ENCODE assay signal across 8 mouse cellular contexts in the genomic region with DNA sequence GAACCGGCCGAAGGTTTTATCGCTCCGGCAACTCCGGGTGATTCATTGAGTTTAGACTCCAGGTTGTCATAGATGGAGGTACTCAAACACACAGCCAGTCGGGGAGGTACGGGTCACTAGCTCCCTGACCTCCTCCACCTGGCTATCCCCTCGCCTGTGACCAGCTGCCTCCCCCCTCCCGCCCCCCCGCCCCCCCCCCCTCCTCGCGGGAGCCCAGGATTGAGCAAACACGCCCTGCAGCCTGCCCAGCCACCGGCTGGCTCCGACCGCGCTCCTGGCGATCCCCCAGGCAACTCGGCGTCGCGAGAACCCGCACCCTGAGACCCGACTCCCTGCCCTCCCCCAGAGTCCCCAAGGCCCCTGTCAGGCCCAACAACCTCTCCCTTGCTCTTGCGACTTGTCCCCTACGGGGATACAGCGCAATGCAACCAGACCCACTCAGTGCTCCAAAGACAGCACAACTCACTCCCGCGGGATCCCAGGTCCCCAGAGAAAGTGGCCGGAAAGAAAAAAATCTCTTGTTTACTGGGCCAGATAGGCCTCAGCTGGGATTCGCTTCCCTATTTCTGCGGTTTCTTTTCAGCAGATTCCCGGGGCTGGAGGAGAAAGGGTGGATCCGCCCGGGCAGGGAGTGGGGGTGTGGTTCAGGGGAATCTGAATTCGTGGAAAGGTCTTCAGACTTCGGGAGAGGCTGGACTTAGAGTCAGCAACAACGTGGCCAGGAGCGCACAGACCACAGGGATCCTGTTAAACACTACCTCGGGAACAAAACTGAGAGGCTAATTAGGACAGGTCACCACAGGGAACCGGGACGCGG. TPM values are rescaled to one million over a fixed set of nuclear protein-coding genes. Genes with fewer than 3 reads are reported as not detected.
A peak's percentile ranks its signal among the peaks of the same experiment; 100 is the strongest.
DNase-seq lines count a peak whose midpoint lies in the region; ATAC-seq lines count a peak whose summit lies in the region.

A gene (plus strand): TSS at position 701 of the 817 bp plus-strand sequence.

- peak within 1 kb of the TSS; percentile 9 for H3K27ac ChIP-seq in hindbrain, embryonic 16.5 days (ENCODE audit: low read depth, low read length)
- H3K27ac ChIP-seq in liver, embryonic 13.5 days: peak within 1 kb of the TSS; percentile 78
- peak within 1 kb of the TSS; percentile 62 for H3K27ac ChIP-seq in neural tube, embryonic 13.5 days (replicated peaks)

- H3K4me1 ChIP-seq in hindbrain, embryonic 16.5 days (ENCODE audit: control insufficient read depth, insufficient read depth, low read depth, low read length): peaks cover 16% of the 10 kb centered on the region
- H3K4me1 ChIP-seq in liver, embryonic 13.5 days (replicated peaks): peaks cover 35% of the 10 kb centered on the region
- H3K4me1 ChIP-seq in neural tube, embryonic 13.5 days (replicated peaks): peaks cover 34% of the 10 kb centered on the region

- peak within 1 kb of the TSS; percentile 67 for H3K9ac ChIP-seq in hindbrain, embryonic 16.5 days (ENCODE audit: low read depth, low read length)
- H3K9ac ChIP-seq in liver, embryonic 13.5 days: peak within 1 kb of the TSS; percentile 71
- H3K9ac ChIP-seq in neural tube, embryonic 13.5 days: peak within 1 kb of the TSS; percentile 72

- ATAC-seq in hindbrain, embryonic 16.5 days: 0 out of 2 replicates have a peak, but pooled peaks have one; percentile 22
- peak; percentile 44; the same call in 1 of the 2 replicates for ATAC-seq in liver, embryonic 13.5 days (ENCODE audit: low read depth)
- peak; percentile 40; the same call in 1 of the 2 replicates for ATAC-seq in neural tube, embryonic 13.5 days (ENCODE audit: low read depth)

- H3K27me3 ChIP-seq in hindbrain, embryonic 16.5 days (replicated peaks; ENCODE audit: control insufficient read depth, insufficient read depth, low read length): peaks cover 32% of the 10 kb centered on the region
- peaks cover 68% of the 10 kb centered on the region for H3K27me3 ChIP-seq in liver, embryonic 13.5 days
- H3K27me3 ChIP-seq in neural tube, embryonic 13.5 days: peaks cover 66% of the 10 kb centered on the region

- peak; percentile 55 for DNase-seq in ZHBTc4 (ENCODE audit: low read depth, low spot score)
- peak; percentile 85 for DNase-seq in cerebellum, adult 9-11 months
- peak; percentile 67 for DNase-seq in gastrocnemius, postnatal 25 days
- DNase-seq in liver, embryonic 13.5 days: no peak
- no peak for DNase-seq in frontal cortex, postnatal 10 days (ENCODE audit: low spot score in 2 of 2)
- no peak for DNase-seq in T-cell, adult 2 months (ENCODE audit: low spot score)

- H3K36me3 ChIP-seq in hindbrain, embryonic 16.5 days (ENCODE audit: control insufficient read depth, insufficient read depth, low read length): no peaks in the 10 kb centered on the region
- H3K36me3 ChIP-seq in liver, embryonic 13.5 days: no peaks in the 10 kb centered on the region
- no peaks in the 10 kb centered on the region for H3K36me3 ChIP-seq in neural tube, embryonic 13.5 days

- peak within 1 kb of the TSS; percentile 99 for H3K4me2 ChIP-seq in hindbrain, embryonic 16.5 days (ENCODE audit: low read length)
- peak within 1 kb of the TSS; percentile 72 for H3K4me2 ChIP-seq in liver, embryonic 13.5 days
- H3K4me2 ChIP-seq in neural tube, embryonic 13.5 days: peak within 1 kb of the TSS; percentile 98

- no peaks in the 10 kb centered on the region for H3K9me3 ChIP-seq in hindbrain, embryonic 16.5 days (ENCODE audit: control insufficient read depth, low read length)
- H3K9me3 ChIP-seq in liver, embryonic 13.5 days (replicated peaks): no peaks in the 10 kb centered on the region
- H3K9me3 ChIP-seq in neural tube, embryonic 13.5 days: no peaks in the 10 kb centered on the region

- WGBS in hindbrain, embryonic 16.5 days: under 1% methylated on average over 38 of the region's 43 CpGs
- 2% methylated on average over 34 of the region's 43 CpGs for WGBS in liver, embryonic 13.5 days (ENCODE audit: insufficient replicate concordance)
- WGBS in neural tube, embryonic 13.5 days: under 1% methylated on average over 33 of the region's 43 CpGs

- H3K4me3 ChIP-seq in hindbrain, embryonic 16.5 days (ENCODE audit: low read length): peak within 1 kb of the TSS; percentile 65
- H3K4me3 ChIP-seq in liver, embryonic 13.5 days (replicated peaks): peak within 1 kb of the TSS; percentile 63
- peak within 1 kb of the TSS; percentile 59 for H3K4me3 ChIP-seq in neural tube, embryonic 13.5 days

RNA-seq across cellular contexts. Expression of the gene that starts here (rescaled TPM):
- total RNA-seq in gastrocnemius, postnatal 25 days (2021): 10 to 100 TPM; 31.2 to 47.0 TPM
- polyA plus RNA-seq in hindbrain, embryonic 16.5 days (2015; fragmentation: Nextera tagmentation; extraction: Ambion mirVana): 9.7 and 12.9 TPM in 2 replicates
- 11.3 and 12.8 TPM in 2 replicates for polyA plus RNA-seq in liver, embryonic 13.5 days (2015; fragmentation: Nextera tagmentation; extraction: Ambion mirVana)
- 14.2 and 15.6 TPM in 2 replicates for polyA plus RNA-seq in neural tube, embryonic 13.5 days (2015; fragmentation: Nextera tagmentation; extraction: Ambion mirVana)

Comparison
In these comparisons a context has a peak if more than half of its experiments do, and no peak if none do; other contexts are left out.
1. DNase-seq: peak in ZHBTc4 (single experiment), cerebellum, adult 9-11 months (single experiment) and gastrocnemius, postnatal 25 days (single experiment); none in liver, embryonic 13.5 days (single experiment), frontal cortex, postnatal 10 days (0 of 2) and T-cell, adult 2 months (single experiment).
2. H3K27ac ChIP-seq: peak in every context shown above with its lines; median percentile 78 in liver, embryonic 13.5 days; 62 in neural tube, embryonic 13.5 days; 9 in hindbrain, embryonic 16.5 days.
3. Peak in every context shown above with its lines, with median percentiles within 50 percentile points of each other: ATAC-seq, H3K4me2 ChIP-seq, H3K4me3 ChIP-seq and H3K9ac ChIP-seq.